Mouse (Mus musculus) cerebellum, adult 9-10 months (tissue): Measurements from ENCODE around the gene Fabp1.

Experiments
- DNase-seq: peaks from one replicate; pipeline ENCODE4 v3.0.0; 2022

Fabp1 gene

GRCm38 (mm10) chr6:71199612-71200011 lies at the start of gene Fabp1:
Gene Fabp1, plus strand, starts transcription at chr6:71199827.
- no peak for DNase-seq

GRCm38 (mm10) chr6:71151098-71151497 lies 48.5 kb upstream of the Fabp1 start:
- DNase-seq = no peak

- DNase-seq = no peak
Observed at GRCm38 (mm10) chr6:71153486-71153885, 46.1 kb upstream of the Fabp1 start.

- no peak for DNase-seq
Observed at GRCm38 (mm10) chr6:71154861-71155260, 44.8 kb upstream of the Fabp1 start.

GRCm38 (mm10) chr6:71156674-71157326 lies 42.8 kb upstream of the Fabp1 start:
- no peak for DNase-seq

GRCm38 (mm10) chr6:71161290-71161689 lies 38.3 kb upstream of the Fabp1 start:
- no peak for DNase-seq

GRCm38 (mm10) chr6:71162269-71162668 lies 37.4 kb upstream of the Fabp1 start:
- no peak for DNase-seq

- DNase-seq = no peak
Observed at GRCm38 (mm10) chr6:71164394-71164793, 35.2 kb upstream of the Fabp1 start.

- DNase-seq = peak; percentile 66
Observed at GRCm38 (mm10) chr6:71166551-71167169, 33.0 kb upstream of the Fabp1 start.

GRCm38 (mm10) chr6:71172812-71173580 lies 26.6 kb upstream of the Fabp1 start:
- DNase-seq = no peak

- no peak for DNase-seq
Observed at GRCm38 (mm10) chr6:71180596-71180995, 19.0 kb upstream of the Fabp1 start.

- DNase-seq = no peak
Observed at GRCm38 (mm10) chr6:71184941-71185604, 14.6 kb upstream of the Fabp1 start.

- no peak for DNase-seq
Observed at GRCm38 (mm10) chr6:71189578-71189977, 10.0 kb upstream of the Fabp1 start.

- no peak for DNase-seq
Observed at GRCm38 (mm10) chr6:71190501-71190900, 9.1 kb upstream of the Fabp1 start.

- DNase-seq = no peak
Observed at GRCm38 (mm10) chr6:71193151-71193740, 6.4 kb upstream of the Fabp1 start.

GRCm38 (mm10) chr6:71196107-71196506 lies 3.5 kb upstream of the Fabp1 start:
- DNase-seq = no peak

- DNase-seq = no peak
Observed at GRCm38 (mm10) chr6:71197636-71198535, 1.7 kb upstream of the Fabp1 start.

- DNase-seq = no peak
Observed at GRCm38 (mm10) chr6:71201925-71202324, 2.3 kb downstream of the Fabp1 start.

GRCm38 (mm10) chr6:71203674-71204073 lies 4.0 kb downstream of the Fabp1 start:
- no peak for DNase-seq

- DNase-seq = no peak
Observed at GRCm38 (mm10) chr6:71204166-71204565, 4.5 kb downstream of the Fabp1 start.

- DNase-seq = no peak
Observed at GRCm38 (mm10) chr6:71208691-71209090, 9.1 kb downstream of the Fabp1 start.

- no peak for DNase-seq
Observed at GRCm38 (mm10) chr6:71211917-71212316, 12.3 kb downstream of the Fabp1 start.
